Mouse (Mus musculus) forebrain, postnatal 0 days (tissue): Measurements from ENCODE around the gene Rrp15. TPM values are rescaled to one million over a fixed set of nuclear protein-coding genes. Genes with fewer than 3 reads are reported as not detected.

Source experiments
- ATAC-seq: fragments of 200-750 bp; cut with Nextera tagmentation; 2 replicates; pipeline ENCODE4 v1.8.0; 2017; ENCODE audit warnings: mild to moderate bottlenecking, moderate library complexity
- DNase-seq: peaks from one replicate; pipeline ENCODE4 v3.0.0-alpha.2; 2015
- H3K27ac ChIP-seq: fragments of 300-500 bp; sonication (generic); 2 replicates; pipeline ENCODE4 v1.5.1; 2014; ENCODE audit warnings: low read depth, mild to moderate bottlenecking, antibody characterized with exemption, low read length, moderate library complexity, mixed read lengths
- H3K27me3 ChIP-seq: fragments of 300-500 bp; sonication (generic); 2 replicates; pipeline ENCODE4 v1.6.1; 2014; ENCODE audit warnings: mild to moderate bottlenecking, low read length, mixed read lengths; ENCODE audit not compliant: insufficient read depth
- H3K36me3 ChIP-seq: fragments of 300-500 bp; sonication (generic); 2 replicates; pipeline ENCODE4 v1.6.1; 2014; ENCODE audit warnings: mild to moderate bottlenecking, moderate library complexity; ENCODE audit not compliant: insufficient read depth
- H3K4me1 ChIP-seq: fragments of 300-500 bp; sonication (generic); 2 replicates; pipeline ENCODE4 v1.6.1; 2014; ENCODE audit warnings: antibody characterized with exemption; ENCODE audit not compliant: insufficient read depth
- H3K4me2 ChIP-seq: fragments of 300-500 bp; sonication (generic); 2 replicates; pipeline ENCODE4 v1.6.1; 2014; ENCODE audit warnings: low read depth, mild to moderate bottlenecking, moderate library complexity
- H3K4me3 ChIP-seq: fragments of 300-500 bp; sonication (generic); 2 replicates; pipeline ENCODE4 v1.5.1; 2014; ENCODE audit warnings: low read depth, low read length, mixed read lengths
- H3K9ac ChIP-seq: fragments of 300-500 bp; sonication (generic); 2 replicates; pipeline ENCODE4 v1.6.1; 2014; ENCODE audit warnings: mild to moderate bottlenecking
- H3K9me3 ChIP-seq: fragments of 300-500 bp; sonication (generic); 2 replicates; pipeline ENCODE4 v1.6.1; 2016; ENCODE audit warnings: low read length
- CTCF ChIP-seq: sonication (generic); IDR thresholded peaks from 2 replicates; pipeline ENCODE4 v1.5.1; 2016; ENCODE audit warnings: antibody characterized with exemption, control low read depth, low read depth
- WGBS: fragments of 180-500 bp; shearing (Covaris S2); extraction: QIAGEN DNeasy Blood & Tissue Kit; methylation state at CpG from one replicate; pipeline ENCODE4 v1.1.7; 2014; 5-methylcytosine and 5-hydroxymethylcytosine counted together
- polyA plus RNA-seq: library from polyadenylated mRNA; unstranded; fragments of >200 nt; fragmentation: Nextera tagmentation; extraction: Ambion mirVana; gene quantifications from 2 replicates; pipeline ENCODE4 v1.2.1, GENCODE M21; 2015
- total RNA-seq: library from RNA; depleted of rRNA; stranded (reverse); fragments of >200 nt; gene quantifications from 2 replicates; pipeline ENCODE4 v1.2.3, GENCODE M21; 2014

The Rrp15 gene
- total and polyA plus RNA-seq, 2 experiments from 2014 or later = 24.2 to 31.2 TPM

DNA sequence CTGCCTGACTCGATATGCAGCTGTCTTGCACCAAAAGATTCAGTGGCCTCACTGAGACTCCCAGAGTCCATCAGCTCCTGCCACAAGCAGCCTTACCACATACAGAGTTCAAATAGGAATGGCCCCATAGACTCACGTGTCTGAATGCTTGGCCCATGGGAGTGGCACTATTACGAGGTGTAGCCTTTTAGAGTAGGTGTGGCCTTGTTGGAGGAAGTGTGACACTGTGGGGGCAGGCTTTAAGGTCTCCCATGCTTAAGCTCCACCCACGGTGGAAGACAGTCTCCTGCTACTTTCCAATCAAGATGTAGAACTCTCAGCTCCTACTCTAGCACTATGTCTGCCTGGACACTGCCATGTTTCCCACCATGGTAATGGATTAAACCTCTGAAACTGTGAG lies 20.4 kb downstream of the Rrp15 start:
- no peaks in the 10 kb centered on the region for H3K36me3 ChIP-seq
- H3K4me3 ChIP-seq = no peak overlapping the region
- H3K27ac ChIP-seq = no peak overlapping the region
- DNase-seq (no peak), ATAC-seq (no peak)
- H3K27me3 ChIP-seq = no peaks in the 10 kb centered on the region
- no peak overlapping the region for H3K4me2 ChIP-seq
- TF ChIP-seq CTCF = no peak
- no peak overlapping the region for H3K9ac ChIP-seq
- H3K9me3 ChIP-seq = no peaks in the 10 kb centered on the region
- no peaks in the 10 kb centered on the region for H3K4me1 ChIP-seq
- WGBS = 73% methylated on average over 4 of the region's 4 CpGs

DNA sequence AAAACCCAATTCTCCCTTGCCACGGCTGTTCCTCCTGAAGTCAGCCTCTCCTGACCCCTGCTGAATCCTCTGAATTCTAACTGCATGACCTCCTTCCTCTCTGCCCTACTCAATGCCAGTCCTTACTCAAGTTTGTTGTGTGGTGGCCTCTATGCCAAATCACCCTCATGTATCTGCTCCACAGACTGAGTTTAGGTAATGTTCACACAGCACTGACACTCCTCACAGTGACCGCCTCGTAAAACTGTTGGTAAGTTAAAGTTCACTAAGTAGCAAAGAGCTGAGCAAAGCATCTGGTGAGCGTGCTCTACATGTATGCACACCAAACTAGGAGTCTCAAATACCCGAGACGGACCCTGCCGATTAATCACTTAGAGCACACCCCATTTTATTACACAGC lies 23.0 kb downstream of the Rrp15 start:
- WGBS = 72% methylated on average over 7 of the region's 7 CpGs
- no peak overlapping the region for H3K4me3 ChIP-seq
- no peak overlapping the region for H3K4me2 ChIP-seq
- H3K4me1 ChIP-seq = no peaks in the 10 kb centered on the region
- no peaks in the 10 kb centered on the region for H3K9me3 ChIP-seq
- no peak overlapping the region for H3K9ac ChIP-seq
- H3K27ac ChIP-seq = no peak overlapping the region
- no peak for DNase-seq
- H3K36me3 ChIP-seq = 0 out of 2 replicates have a peak, but pooled peaks cover under 1% of the 10 kb centered on the region
- TF ChIP-seq CTCF = no peak
- ATAC-seq = no peak
- H3K27me3 ChIP-seq = no peaks in the 10 kb centered on the region

DNA sequence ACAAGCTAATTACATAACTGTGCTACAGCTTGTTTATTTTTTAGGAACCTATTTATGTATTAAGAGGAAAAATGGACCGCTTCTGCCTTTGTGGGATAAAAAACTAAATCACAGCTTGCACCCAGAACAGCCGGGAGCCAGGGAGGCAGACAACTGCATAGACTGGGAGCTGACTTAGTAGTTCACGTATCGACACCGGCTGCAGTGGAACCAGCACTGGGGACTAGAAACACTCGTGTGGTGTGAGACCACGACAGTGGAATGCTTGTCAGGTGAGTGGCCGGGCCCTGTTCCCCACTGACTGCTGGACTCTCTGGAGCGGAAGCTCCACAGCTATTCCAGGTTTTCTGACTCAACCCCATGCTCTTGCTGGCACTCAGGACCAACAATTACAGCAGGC lies 26.9 kb downstream of the Rrp15 start:
- no peak for ATAC-seq
- Histone ChIP-seq H3K36me3 (peaks cover 17% of the 10 kb centered on the region), H3K4me3 (no peak overlapping the region), H3K9ac (no peak overlapping the region), H3K4me1 (no peaks in the 10 kb centered on the region), H3K9me3 (no peaks in the 10 kb centered on the region), H3K27ac (no peak overlapping the region), H3K27me3 (no peaks in the 10 kb centered on the region), H3K4me2 (no peak overlapping the region)
- TF ChIP-seq CTCF = no peak
- DNase-seq = no peak
- WGBS = 87% methylated on average over 9 of the region's 9 CpGs

DNA sequence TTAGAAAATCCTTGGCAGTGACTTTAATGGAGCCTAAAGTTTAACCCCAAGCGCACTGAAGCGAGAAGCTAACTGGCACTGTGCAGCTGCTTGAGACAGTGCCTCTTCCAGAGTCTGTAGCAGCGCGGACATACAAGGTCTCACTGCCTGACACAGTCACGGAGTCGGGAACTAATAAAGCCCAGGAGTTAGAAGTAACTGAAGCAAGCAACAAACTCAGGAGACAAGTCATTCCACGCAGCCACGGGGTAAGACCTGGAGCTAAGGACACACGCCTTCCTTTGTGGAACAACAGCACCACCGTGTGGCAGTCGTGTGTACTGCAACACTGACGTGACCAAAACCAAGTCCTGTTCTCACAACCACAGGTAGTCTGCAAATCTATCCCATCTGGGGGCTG lies 27.3 kb downstream of the Rrp15 start:
- Histone ChIP-seq H3K9me3 (no peaks in the 10 kb centered on the region), H3K9ac (no peak overlapping the region), H3K27ac (no peak overlapping the region), H3K4me1 (no peaks in the 10 kb centered on the region), H3K4me2 (no peak overlapping the region), H3K36me3 (peaks cover 20% of the 10 kb centered on the region), H3K27me3 (no peaks in the 10 kb centered on the region), H3K4me3 (no peak overlapping the region)
- TF ChIP-seq CTCF = peak; percentile 99
- 35% methylated on average over 12 of the region's 12 CpGs for WGBS
- peak; percentile 92 for DNase-seq
- ATAC-seq = peak; percentile 66

DNA sequence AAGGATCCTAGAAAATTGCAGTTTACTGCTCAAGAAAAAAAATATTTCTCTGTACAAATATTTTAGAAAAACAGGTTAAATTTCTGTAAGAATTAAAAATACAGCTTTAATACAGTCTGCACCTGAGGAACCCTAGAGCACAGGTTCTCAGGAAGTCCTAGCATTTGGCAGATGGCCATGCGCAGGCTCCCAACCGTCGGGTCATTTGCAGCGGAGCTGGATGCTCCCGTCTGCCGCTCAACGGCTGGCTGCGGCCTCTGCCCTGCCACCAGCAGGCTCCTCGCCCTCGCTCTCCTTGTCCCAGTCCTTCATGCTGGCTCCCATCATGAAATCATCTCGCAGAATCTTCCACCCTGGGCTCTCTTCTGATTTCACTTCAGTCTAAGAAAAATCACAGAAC lies 28.0 kb downstream of the Rrp15 start:
- Histone ChIP-seq H3K27me3 (no peaks in the 10 kb centered on the region), H3K9me3 (no peaks in the 10 kb centered on the region)
- WGBS = 92% methylated on average over 11 of the region's 11 CpGs

DNA sequence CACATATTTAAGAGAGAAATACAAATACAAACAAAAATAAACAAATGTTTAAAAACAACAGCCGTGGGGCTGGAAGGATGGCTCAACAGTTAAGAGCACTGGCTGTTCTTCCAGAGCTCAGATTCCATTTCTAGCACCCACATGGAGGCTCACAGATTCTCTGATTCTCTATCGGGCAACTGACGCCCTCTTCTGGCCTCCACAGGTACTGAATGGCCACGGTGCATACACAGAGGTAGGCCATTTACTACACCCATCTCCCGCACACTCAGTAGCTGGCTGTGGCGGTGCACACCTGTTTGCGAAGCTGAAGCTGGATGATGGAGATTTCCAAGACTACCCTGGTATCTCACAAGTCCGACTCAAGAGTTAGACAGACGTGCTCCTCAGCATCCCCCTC lies 29.4 kb downstream of the Rrp15 start:
- H3K9ac ChIP-seq = no peak overlapping the region
- peak; percentile 54 for TF ChIP-seq CTCF
- H3K27ac ChIP-seq = no peak overlapping the region
- peaks cover 20% of the 10 kb centered on the region for H3K36me3 ChIP-seq
- DNase-seq (no peak), ATAC-seq (no peak)
- no peak overlapping the region for H3K4me3 ChIP-seq
- H3K4me1 ChIP-seq = no peaks in the 10 kb centered on the region
- no peaks in the 10 kb centered on the region for H3K9me3 ChIP-seq
- whole genome bisulfite sequencing = 93% methylated on average over 9 of the region's 9 CpGs
- no peak overlapping the region for H3K4me2 ChIP-seq
- no peaks in the 10 kb centered on the region for H3K27me3 ChIP-seq

More for the DNA sequence above, 28.0 kb downstream of the Rrp15 start:
- Histone ChIP-seq H3K4me3 (no peak overlapping the region), H3K9ac (no peak overlapping the region), H3K4me2 (no peak overlapping the region), H3K36me3 (peaks cover 20% of the 10 kb centered on the region), H3K4me1 (no peaks in the 10 kb centered on the region), H3K27ac (no peak overlapping the region)
- ATAC-seq = no peak
- DNase-seq = no peak
- TF ChIP-seq CTCF = no peak

DNA sequence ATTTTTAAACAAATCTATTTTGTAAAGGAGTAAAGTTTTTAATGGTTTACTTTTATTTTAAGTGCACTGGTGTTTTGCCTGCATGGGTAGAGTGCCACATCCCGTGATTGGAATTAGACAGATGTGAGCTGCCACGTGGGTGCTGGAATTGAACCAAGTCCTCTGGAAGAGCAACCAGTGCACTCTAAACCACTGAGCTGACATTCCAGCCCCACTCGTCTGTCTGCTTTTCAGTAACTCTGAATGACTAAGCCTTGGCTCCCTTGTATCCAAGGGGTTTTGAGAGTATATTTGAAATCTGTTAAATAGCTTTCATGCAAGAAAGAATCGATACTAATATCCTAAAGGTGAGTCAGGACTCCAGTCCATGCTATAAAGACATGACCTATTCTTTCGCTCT lies 30.3 kb downstream of the Rrp15 start:
- peaks cover 20% of the 10 kb centered on the region for H3K36me3 ChIP-seq
- TF ChIP-seq CTCF = no peak
- H3K27ac ChIP-seq = no peak overlapping the region
- no peaks in the 10 kb centered on the region for H3K4me1 ChIP-seq
- WGBS = 78% methylated on average over 5 of the region's 5 CpGs
- H3K27me3 ChIP-seq = no peaks in the 10 kb centered on the region
- H3K9ac ChIP-seq = no peak overlapping the region
- no peak for ATAC-seq
- no peak for DNase-seq
- no peak overlapping the region for H3K4me2 ChIP-seq
- H3K4me3 ChIP-seq = no peak overlapping the region
- no peaks in the 10 kb centered on the region for H3K9me3 ChIP-seq
